Mouse (Mus musculus) limb, embryonic 14.5 days (tissue): ENCODE data around the gene Tshz2. TPM values are rescaled to one million over a fixed set of nuclear protein-coding genes. Genes with fewer than 3 reads are reported as not detected.

ENCODE experiments used
- ATAC-seq: fragments of 200-750 bp; cut with Nextera tagmentation; 2 replicates; pipeline ENCODE4 v1.8.0; 2017; ENCODE audit warnings: low read depth, moderate number of reproducible peaks, moderate TSS enrichment; ENCODE audit not compliant: low FRiP score
- DNase-seq: peaks from one replicate; pipeline ENCODE4 v3.0.0-alpha.2; 2015; ENCODE audit warnings: low spot score
- H3K27ac ChIP-seq: fragments of 300-500 bp; sonication (generic); replicated peaks from 2 replicates; pipeline ENCODE4 v1.5.1; 2014; ENCODE audit warnings: low read depth, mild to moderate bottlenecking, low read length, moderate library complexity, mixed read lengths
- H3K27me3 ChIP-seq: fragments of 300-500 bp; sonication (generic); 2 replicates; pipeline ENCODE4 v1.6.1; 2014; ENCODE audit warnings: low read length, mixed read lengths; ENCODE audit not compliant: control insufficient read depth, insufficient read depth
- H3K36me3 ChIP-seq: fragments of 300-500 bp; sonication (generic); 2 replicates; pipeline ENCODE4 v1.6.1; 2014; ENCODE audit warnings: mild to moderate bottlenecking, low read length, moderate library complexity, mixed read lengths; ENCODE audit not compliant: control insufficient read depth, insufficient read depth
- H3K4me1 ChIP-seq: fragments of 300-500 bp; sonication (generic); 2 replicates; pipeline ENCODE4 v1.6.1; 2014; ENCODE audit warnings: antibody characterized with exemption, low read length, mixed read lengths; ENCODE audit not compliant: control insufficient read depth, insufficient read depth
- H3K4me2 ChIP-seq: fragments of 300-500 bp; sonication (generic); replicated peaks from 2 replicates; pipeline ENCODE4 v1.6.1; 2014; ENCODE audit warnings: low read depth, mild to moderate bottlenecking, low read length, moderate library complexity; ENCODE audit not compliant: severe bottlenecking
- H3K4me3 ChIP-seq: fragments of 300-500 bp; sonication (generic); replicated peaks from 2 replicates; pipeline ENCODE4 v1.5.1; 2014; ENCODE audit warnings: low read length
- H3K9ac ChIP-seq: fragments of 300-500 bp; sonication (generic); 2 replicates; pipeline ENCODE4 v1.6.1; 2014; ENCODE audit warnings: mild to moderate bottlenecking, low read depth, low read length, moderate library complexity; ENCODE audit not compliant: severe bottlenecking
- H3K9me3 ChIP-seq: fragments of 300-500 bp; sonication (generic); 2 replicates; pipeline ENCODE4 v1.6.1; 2016; ENCODE audit warnings: low read length; ENCODE audit not compliant: control insufficient read depth
- POLR2A ChIP-seq: fragments of 200-500 bp; IDR thresholded peaks from 2 replicates; pipeline ENCODE4 v1.8.0; 2012; ENCODE audit warnings: inconsistent platforms, mild to moderate bottlenecking, moderate library complexity, borderline replicate concordance; ENCODE audit not compliant: insufficient read depth, insufficient read length; ENCODE audit errors: extremely low read depth
- WGBS: fragments of 180-500 bp; shearing (Covaris S2); extraction: QIAGEN DNeasy Blood & Tissue Kit; methylation state at CpG from one replicate; pipeline ENCODE4 v1.1.7; 2014; 5-methylcytosine and 5-hydroxymethylcytosine counted together
- polyA plus RNA-seq, 2 experiments: library from polyadenylated mRNA; depleted of rRNA in 1 of 2; stranded (reverse) in 1 of 2; unstranded in 1 of 2; fragments of >200 nt; fragmentation: Nextera tagmentation in 1 of 2; extraction: Ambion mirVana in 1 of 2; gene quantifications; 2 replicates each; pipeline versions ENCODE4 v1.2.1 to v1.2.3; 2012 to 2014

Gene Tshz2
- polyA plus RNA-seq, 2 experiments, result 7.3 to 29.2 TPM

- Histone ChIP-seq H3K4me2 (no peak overlapping the region), H3K36me3 (no peaks in the 10 kb centered on the region), H3K4me1 (no peaks in the 10 kb centered on the region), H3K9me3 (no peaks in the 10 kb centered on the region), H3K9ac (no peak overlapping the region), H3K27ac (no peak overlapping the region), H3K27me3 (no peaks in the 10 kb centered on the region), H3K4me3 (no peak overlapping the region)
- no peak for TF ChIP-seq POLR2A
- ATAC-seq (no peak), DNase-seq (no peak)
- 79% methylated on average over 6 of the region's 6 CpGs for WGBS
These were observed 41.0 kb downstream of the Tshz2 start for GRCm38 (mm10) chr2:169673786-169674185.

DNA sequence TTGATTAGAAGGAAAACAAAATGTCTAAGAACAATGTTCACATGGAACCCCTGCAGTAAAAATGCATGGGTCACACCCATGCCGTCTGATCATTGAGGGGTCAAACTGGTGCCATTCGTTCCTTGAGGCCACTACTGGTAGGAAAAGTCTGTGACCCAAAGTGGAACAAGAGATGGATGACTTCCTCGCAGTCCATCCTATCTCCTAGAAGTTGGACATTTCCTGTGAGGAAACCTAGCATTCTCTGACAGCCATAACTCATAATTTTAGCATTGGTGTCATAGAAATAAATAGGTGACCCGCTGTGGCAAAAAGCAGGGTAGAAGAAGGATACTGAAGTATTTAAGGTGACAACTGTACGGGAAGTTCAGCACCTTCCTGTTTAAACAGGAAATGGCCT is 41.4 kb downstream of the Tshz2 start:
- WGBS, result 85% methylated on average over 5 of the region's 5 CpGs
- Histone ChIP-seq H3K27ac (no peak overlapping the region), H3K4me3 (no peak overlapping the region), H3K27me3 (no peaks in the 10 kb centered on the region), H3K36me3 (no peaks in the 10 kb centered on the region), H3K9ac (no peak overlapping the region), H3K9me3 (no peaks in the 10 kb centered on the region), H3K4me2 (no peak overlapping the region), H3K4me1 (peaks cover under 1% of the 10 kb centered on the region; the same call in 1 of the 2 replicates)
- no peak for TF ChIP-seq POLR2A
- DNase-seq (no peak), ATAC-seq (no peak)

GRCm38 (mm10) chr2:169679264-169679663 is 46.5 kb downstream of the Tshz2 start:
- ATAC-seq (no peak), DNase-seq (no peak)
- Histone ChIP-seq H3K27ac (no peak overlapping the region), H3K4me1 (peaks cover 5% of the 10 kb centered on the region; the same call in 1 of the 2 replicates), H3K36me3 (no peaks in the 10 kb centered on the region), H3K4me3 (no peak overlapping the region), H3K4me2 (no peak overlapping the region), H3K9ac (no peak overlapping the region), H3K9me3 (no peaks in the 10 kb centered on the region), H3K27me3 (no peaks in the 10 kb centered on the region)
- 55% methylated on average over 7 of the region's 7 CpGs for WGBS
- no peak for TF ChIP-seq POLR2A

GRCm38 (mm10) chr2:169679951-169680350 is 47.1 kb downstream of the Tshz2 start:
- Histone ChIP-seq H3K4me1 (peaks cover 5% of the 10 kb centered on the region; the same call in 1 of the 2 replicates), H3K9ac (no peak overlapping the region), H3K36me3 (no peaks in the 10 kb centered on the region), H3K27ac (no peak overlapping the region), H3K9me3 (no peaks in the 10 kb centered on the region), H3K27me3 (no peaks in the 10 kb centered on the region), H3K4me3 (no peak overlapping the region), H3K4me2 (no peak overlapping the region)
- ATAC-seq (no peak), DNase-seq (no peak)
- TF ChIP-seq POLR2A, result no peak
- WGBS, result 60% methylated on average over 5 of the region's 5 CpGs

DNA sequence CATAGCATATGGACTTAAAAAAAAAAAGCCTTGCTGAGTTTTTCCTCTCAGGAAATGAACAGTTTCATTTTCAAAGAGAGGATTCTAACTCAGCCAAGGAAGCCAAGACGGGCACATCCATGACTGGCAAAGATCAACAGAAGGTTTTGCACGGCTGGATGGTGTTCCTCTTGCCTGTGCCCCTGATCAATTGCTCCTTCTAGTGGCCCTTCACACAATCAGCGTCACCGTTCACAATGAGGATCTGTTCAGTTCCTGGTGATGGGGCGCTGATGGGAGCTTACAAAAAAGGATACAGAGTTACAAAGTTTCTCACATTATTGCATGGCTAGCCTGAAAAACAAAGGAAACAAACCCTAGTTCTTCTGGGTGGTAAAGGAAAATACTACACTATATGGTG is 52.4 kb downstream of the Tshz2 start:
- H3K4me3 ChIP-seq, result no peak overlapping the region
- H3K27ac ChIP-seq, result no peak overlapping the region
- H3K4me1 ChIP-seq, result no peaks in the 10 kb centered on the region
- no peak for ATAC-seq
- no peak for DNase-seq
- H3K36me3 ChIP-seq, result no peaks in the 10 kb centered on the region
- 52% methylated on average over 5 of the region's 5 CpGs for WGBS
- no peak for TF ChIP-seq POLR2A
- no peak overlapping the region for H3K9ac ChIP-seq
- H3K27me3 ChIP-seq, result no peaks in the 10 kb centered on the region
- H3K4me2 ChIP-seq, result no peak overlapping the region
- H3K9me3 ChIP-seq, result no peaks in the 10 kb centered on the region

GRCm38 (mm10) chr2:169685747-169686146 is 52.9 kb downstream of the Tshz2 start:
- ATAC-seq (no peak), DNase-seq (no peak)
- WGBS, result 59% methylated on average over 7 of the region's 7 CpGs
- H3K9ac ChIP-seq, result no peak overlapping the region
- H3K9me3 ChIP-seq, result no peaks in the 10 kb centered on the region
- no peaks in the 10 kb centered on the region for H3K27me3 ChIP-seq
- H3K4me1 ChIP-seq, result no peaks in the 10 kb centered on the region
- no peak overlapping the region for H3K27ac ChIP-seq
- H3K36me3 ChIP-seq, result no peaks in the 10 kb centered on the region
- H3K4me2 ChIP-seq, result no peak overlapping the region
- no peak for TF ChIP-seq POLR2A
- H3K4me3 ChIP-seq, result no peak overlapping the region
